Mouse (Mus musculus) testis, postnatal 14 days (tissue): ENCODE measurements around the gene Gm10570.

Experiments used
- DNase-seq: peaks from one replicate; pipeline ENCODE4 v3.0.0; 2021; ENCODE audit warnings: low spot score

The Gm10570 gene

GRCm38 (mm10) chr4:130304746-130305145, 3.7 kb downstream of the Gm10570 start:
- DNase-seq: no peak

GRCm38 (mm10) chr4:130302285-130302870, 6.1 kb downstream of the Gm10570 start:
- DNase-seq: no peak

GRCm38 (mm10) chr4:130299629-130300018, 8.8 kb downstream of the Gm10570 start:
- no peak for DNase-seq

- DNase-seq: no peak
Measured at GRCm38 (mm10) chr4:130298877-130299628, 9.4 kb downstream of the Gm10570 start.

- DNase-seq: no peak
Measured at GRCm38 (mm10) chr4:130297123-130297529, 11.3 kb downstream of the Gm10570 start.

GRCm38 (mm10) chr4:130296243-130296965, 12.1 kb downstream of the Gm10570 start:
- DNase-seq: no peak

- no peak for DNase-seq
Measured at GRCm38 (mm10) chr4:130295047-130295745, 13.3 kb downstream of the Gm10570 start.

GRCm38 (mm10) chr4:130294513-130294912, 14.0 kb downstream of the Gm10570 start:
- no peak for DNase-seq

- peak; percentile 63 for DNase-seq
Measured at GRCm38 (mm10) chr4:130292271-130292670, 16.2 kb downstream of the Gm10570 start.

GRCm38 (mm10) chr4:130289824-130290223, 18.6 kb downstream of the Gm10570 start:
- no peak for DNase-seq

- DNase-seq: no peak
Measured at GRCm38 (mm10) chr4:130286531-130286930, 21.9 kb downstream of the Gm10570 start.

GRCm38 (mm10) chr4:130283826-130284225, 24.6 kb downstream of the Gm10570 start:
- DNase-seq: no peak

- DNase-seq: no peak
Measured at GRCm38 (mm10) chr4:130282856-130283255, 25.6 kb downstream of the Gm10570 start.

GRCm38 (mm10) chr4:130279105-130279504, 29.4 kb downstream of the Gm10570 start, which contains the start of gene Serinc2:
Serinc2 (minus strand) TSS chr4:130279205.
- DNase-seq: no peak

- DNase-seq: no peak
Measured at GRCm38 (mm10) chr4:130276573-130277176, 31.8 kb downstream of the Gm10570 start.

GRCm38 (mm10) chr4:130275823-130276105, 32.7 kb downstream of the Gm10570 start:
- no peak for DNase-seq

- no peak for DNase-seq
Measured at GRCm38 (mm10) chr4:130275016-130275822, 33.3 kb downstream of the Gm10570 start.

GRCm38 (mm10) chr4:130274346-130275015, 34.0 kb downstream of the Gm10570 start:
- DNase-seq: no peak

- no peak for DNase-seq
Measured at GRCm38 (mm10) chr4:130273698-130274345, 34.7 kb downstream of the Gm10570 start.
